Mouse (Mus musculus) natural killer cell, adult 2 months (primary cell): ENCODE data around the gene Mcoln3.

ENCODE experiments used
- DNase-seq, 2 experiments: peaks; one replicate each; pipeline ENCODE4 v3.0.0; 2022; ENCODE audit warnings: low spot score in 2 of 2

Gene Mcoln3

GRCm38 (mm10) chr3:146134834-146135233, 17.6 kb downstream of the Mcoln3 start:
- DNase-seq, result peak in 1 of 2 experiments; percentile 12

DNA sequence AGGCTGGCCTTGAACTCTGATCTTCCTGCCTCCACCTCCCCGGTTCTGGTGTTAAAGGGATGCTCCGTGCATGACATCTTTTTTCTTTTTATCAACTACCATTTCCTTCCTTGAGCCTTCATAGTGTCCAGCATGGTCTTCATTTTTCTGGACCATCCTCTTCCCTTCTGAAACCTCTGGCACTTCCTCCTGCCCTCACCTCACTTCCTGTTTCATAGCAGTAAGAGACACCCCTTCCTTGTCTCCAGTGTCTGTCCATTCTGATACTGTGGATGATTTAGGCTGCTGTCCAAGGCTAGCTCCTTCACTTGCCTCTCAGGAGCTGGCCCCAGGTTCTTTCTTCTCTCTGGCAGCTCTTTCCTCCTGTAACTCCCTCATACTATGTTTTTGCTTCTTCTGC, 18.2 kb downstream of the Mcoln3 start:
- no peak for DNase-seq

GRCm38 (mm10) chr3:146136422-146136821, 19.2 kb downstream of the Mcoln3 start:
- no peak for DNase-seq

- DNase-seq, result no peak
These were observed 23.0 kb downstream of the Mcoln3 start for GRCm38 (mm10) chr3:146140276-146140675.

DNA sequence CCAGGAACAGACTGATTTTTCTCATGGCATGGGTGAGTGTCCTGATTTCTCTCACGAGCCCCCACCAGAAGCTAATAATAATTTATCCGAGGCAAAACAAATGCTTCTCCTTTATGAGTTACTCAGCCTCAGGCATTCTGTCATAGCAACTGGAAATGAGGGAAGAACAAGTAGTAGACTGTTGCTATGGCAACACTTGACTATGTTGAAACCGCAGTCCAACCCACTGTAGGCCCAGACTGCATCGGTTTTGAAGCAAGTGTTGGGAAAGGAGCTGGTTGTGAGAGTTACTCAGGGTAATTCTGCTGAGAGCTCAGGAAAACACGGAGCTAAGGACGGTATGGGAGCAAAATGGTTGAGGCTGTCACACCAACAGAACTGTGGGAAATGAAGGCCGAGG, 25.3 kb downstream of the Mcoln3 start:
- DNase-seq, result no peak

DNA sequence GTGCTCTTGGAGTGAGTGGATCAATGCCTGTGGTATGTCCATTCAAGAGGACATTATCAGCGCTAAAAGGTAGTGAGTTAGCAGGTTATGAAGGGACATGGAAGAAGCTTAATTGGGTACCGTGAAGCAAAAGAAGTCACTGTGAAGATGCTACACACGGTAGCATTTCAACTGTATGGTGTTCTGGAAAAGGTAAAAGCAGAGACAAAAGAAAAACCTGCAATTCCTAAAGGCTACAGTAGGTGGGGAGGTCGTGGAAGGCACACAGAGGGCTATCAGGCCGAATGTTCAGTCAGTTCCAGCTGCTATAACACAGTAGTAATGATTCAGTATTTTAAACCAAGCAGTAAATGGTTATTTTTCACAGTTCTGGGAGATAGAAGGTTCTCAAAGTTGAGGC, 28.3 kb downstream of the Mcoln3 start:
- DNase-seq, result no peak

GRCm38 (mm10) chr3:146146131-146146530, 28.9 kb downstream of the Mcoln3 start:
- DNase-seq, result no peak

DNA sequence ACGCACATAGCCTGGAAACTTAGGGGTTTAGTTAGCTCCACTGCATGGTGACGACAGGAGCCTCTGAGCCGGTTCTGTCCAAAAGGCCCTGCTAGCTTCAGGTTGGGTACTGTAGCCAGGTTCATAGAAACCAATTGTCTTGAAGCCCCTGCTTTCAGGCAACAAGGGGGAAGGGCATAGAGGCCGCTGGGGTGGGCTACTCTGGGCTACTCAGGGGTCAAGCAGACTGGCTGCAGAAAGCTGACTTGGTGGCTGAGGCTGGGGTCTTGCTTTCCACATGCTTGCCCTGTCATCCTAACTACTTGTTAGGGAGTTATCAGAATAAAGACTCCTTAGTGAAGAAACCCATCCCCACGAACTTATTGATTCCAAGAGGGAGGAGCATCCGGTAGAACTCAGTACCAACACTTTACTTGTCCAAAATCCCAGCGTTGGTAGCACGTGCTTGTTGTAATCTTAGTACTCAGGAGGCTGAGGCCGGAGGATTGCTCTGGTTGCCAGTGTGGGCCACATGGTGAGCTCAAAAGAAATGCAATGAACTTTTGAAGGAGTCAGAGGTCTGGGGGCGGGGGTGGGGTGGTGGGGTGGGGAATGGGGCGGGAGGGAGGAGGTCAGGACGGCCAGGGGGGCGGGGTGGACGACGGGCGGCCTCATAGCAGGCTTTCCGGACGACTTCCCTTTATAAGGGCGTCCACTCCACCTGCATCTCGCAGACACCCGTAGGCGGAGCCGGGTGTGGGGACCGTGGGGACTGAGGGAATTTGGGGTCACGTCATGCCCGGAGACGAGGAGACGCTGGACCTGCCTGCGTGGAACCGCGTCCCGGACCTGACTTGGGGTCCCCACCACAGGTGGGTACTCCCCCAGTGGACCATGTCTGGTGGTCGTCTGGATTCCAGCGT, 32.2 kb downstream of the Mcoln3 start, which contains the start of gene Mcoln2:
Gene Mcoln2 (plus strand): TSS at position 678 of the 902 bp plus-strand sequence.
- peak in 1 of 2 experiments; percentile 21 for DNase-seq

GRCm38 (mm10) chr3:146150058-146150400, 32.8 kb downstream of the Mcoln3 start:
- peak; percentile 51 to 61 for DNase-seq

GRCm38 (mm10) chr3:146150560-146150959, 33.3 kb downstream of the Mcoln3 start:
- DNase-seq, result peak; percentile 38 to 42

DNA sequence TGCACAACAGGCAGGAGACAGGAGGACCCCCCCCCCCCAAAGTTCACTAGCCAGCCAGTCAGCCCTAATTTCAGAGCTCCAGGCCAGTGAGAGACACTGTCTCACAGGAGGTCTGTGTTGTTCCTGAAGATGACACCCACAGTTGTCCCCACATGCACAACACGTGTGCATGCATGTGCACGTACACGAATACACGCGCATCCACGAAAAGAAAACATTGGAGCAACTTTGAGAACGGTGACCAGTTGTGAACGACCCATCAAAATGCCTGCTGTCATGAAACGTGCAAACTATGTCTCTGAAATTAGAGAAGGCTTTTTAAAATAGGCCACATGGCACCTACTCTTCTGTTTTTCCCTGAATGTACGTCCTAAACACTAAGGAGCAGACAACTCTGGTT, 34.1 kb downstream of the Mcoln3 start:
- DNase-seq, result no peak

DNA sequence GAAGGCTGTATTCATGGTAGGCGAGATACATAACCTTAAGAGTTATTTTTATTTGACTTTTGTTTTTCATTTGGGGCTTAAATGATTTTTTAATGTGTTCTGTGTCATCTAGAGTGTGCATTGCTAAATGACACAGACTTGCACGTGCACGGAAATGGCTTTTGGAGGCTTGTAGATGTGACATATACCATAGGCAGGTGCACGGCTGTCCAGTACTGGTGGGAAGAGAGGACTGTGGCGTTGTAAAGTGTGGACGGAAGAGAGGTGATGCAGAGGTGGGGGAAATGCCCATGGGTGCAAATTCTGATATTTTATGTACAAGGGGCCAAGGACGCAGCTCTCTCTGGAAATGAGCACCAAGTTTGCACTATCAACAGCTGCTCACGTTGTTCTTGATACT, 34.5 kb downstream of the Mcoln3 start:
- no peak for DNase-seq

DNA sequence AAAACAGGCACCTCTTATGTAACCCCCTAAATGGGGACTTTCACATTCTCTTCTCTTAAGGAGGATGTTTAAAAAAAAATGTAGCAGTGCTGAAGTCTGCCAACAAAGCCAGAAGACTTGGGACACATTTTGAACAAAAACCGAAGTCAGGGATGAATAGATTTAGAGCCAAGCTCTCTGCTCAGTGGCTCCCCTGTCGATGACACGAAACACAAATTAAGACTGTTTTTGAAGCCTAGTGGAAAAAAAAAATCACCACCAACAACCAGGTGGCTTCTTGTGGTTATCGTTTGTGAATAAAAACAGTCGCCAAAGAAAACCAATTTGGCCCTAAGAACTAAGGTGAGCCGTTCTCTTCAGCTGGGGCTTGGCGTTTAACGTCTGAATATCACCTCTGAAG, 35.1 kb downstream of the Mcoln3 start:
- peak in 1 of 2 experiments; percentile 38 for DNase-seq

DNA sequence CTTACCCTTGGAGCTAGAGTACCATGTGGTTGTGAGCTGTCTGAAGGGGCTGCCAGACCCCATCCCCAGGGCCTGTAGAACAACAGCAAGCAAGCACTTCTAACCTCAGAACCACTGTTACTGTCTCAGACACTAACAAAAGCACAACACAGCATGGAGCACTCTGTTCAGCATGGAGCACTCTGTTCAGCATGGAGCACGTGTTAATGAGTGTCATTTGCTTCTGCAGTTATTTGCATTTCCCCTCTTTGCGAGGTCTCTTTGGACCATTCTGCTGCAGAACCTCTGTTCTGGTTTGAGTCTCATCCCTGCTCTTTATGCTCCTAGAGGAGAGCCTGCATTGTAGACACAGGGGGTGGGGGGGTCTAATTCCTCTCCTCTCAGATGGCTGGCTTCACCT, 35.7 kb downstream of the Mcoln3 start:
- no peak for DNase-seq

- DNase-seq, result peak in 1 of 2 experiments; percentile 21
These were observed 36.8 kb downstream of the Mcoln3 start for GRCm38 (mm10) chr3:146153862-146154611.

DNA sequence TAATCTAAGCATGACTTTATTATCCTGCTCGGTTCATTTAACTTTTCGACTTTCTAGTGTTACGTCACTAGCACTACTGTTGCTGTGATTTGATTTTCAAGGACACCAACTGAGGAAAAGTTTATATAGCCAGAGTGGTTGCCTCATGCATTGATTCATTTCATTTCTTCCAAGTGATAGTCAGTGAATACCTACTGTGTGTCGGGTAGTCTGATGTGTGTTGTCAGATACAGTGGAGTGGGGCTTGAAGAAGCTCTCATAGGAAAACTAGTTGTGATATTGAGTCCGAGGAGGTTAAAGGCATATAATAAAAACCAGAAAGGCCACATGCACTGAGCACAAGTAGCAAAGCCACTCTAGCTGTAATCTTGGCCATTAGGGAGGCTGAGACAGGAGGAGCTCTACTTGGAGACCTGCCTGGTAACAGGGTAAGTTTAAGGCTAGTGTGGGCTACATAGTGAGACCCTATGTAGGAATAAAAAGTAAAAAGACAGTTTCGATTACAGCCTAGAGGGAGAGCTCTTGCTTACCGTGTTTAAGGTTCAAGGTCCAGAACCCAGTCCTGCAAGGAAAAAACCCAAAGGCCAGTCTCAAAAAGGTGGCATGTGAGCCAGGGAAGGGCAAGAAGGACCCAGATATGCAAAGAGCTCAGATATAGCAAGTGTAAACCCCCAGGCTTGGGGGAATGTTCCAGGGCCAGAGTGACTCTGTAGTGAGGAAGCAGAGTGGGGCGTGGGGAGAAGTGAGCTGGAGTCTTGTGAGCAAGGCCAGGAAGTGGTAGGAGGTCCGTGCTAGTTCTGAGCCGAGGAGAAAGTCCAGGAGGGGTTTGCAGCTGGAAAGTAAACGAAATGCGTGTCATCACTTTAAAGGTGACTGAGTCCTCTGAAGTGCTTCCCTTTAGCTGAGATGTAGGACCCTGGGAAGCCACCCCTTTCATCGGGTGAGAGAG, 38.7 kb downstream of the Mcoln3 start:
- DNase-seq, result peak in 1 of 2 experiments; percentile 14

DNA sequence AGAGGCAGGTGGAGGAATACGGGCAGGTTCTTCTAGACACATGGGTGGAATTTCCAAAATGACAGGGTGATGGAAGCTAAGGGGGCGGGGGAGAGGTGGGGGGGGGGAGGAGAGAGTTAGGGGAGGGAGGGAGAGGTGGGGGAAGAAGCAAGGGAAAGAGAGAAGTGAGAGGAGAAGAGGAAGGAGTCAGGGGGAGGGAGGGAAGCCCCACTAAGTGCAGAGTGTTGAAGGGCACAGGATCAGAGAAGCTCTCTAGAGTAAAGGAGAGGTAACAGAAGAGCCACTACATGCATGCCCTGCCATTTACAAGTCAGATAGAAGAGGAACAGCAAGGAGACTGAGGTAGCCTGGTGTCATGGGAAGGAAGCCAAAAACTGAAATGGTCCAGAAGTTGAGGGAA, 39.6 kb downstream of the Mcoln3 start:
- no peak for DNase-seq

GRCm38 (mm10) chr3:146158039-146158438, 40.8 kb downstream of the Mcoln3 start:
- no peak for DNase-seq

GRCm38 (mm10) chr3:146159360-146159759, 42.1 kb downstream of the Mcoln3 start:
- peak; percentile 65 to 67 for DNase-seq

- DNase-seq, result no peak
These were observed 44.9 kb downstream of the Mcoln3 start for GRCm38 (mm10) chr3:146162197-146162596.

DNA sequence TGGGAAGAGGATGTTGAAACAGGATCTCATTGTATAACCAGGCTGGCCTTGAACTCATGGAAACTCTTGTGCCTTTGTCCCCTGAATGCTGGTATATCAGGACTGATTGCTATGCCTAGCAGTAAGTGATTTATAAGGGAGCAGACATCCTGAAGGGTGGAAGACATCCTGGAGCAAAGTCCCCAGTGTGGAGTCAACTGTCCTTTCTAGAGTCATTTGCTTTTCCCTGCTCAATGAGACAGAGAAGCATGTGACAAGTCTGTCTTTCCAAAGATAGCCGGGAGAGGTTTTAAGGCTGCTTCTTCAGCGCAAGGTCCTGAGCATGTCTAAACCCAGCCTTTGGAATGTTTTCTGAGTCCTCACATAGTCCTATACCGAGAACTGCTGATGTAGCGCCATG, 52.1 kb downstream of the Mcoln3 start:
- DNase-seq, result no peak

- DNase-seq, result peak; percentile 14 to 29
These were observed 55.8 kb downstream of the Mcoln3 start for GRCm38 (mm10) chr3:146173030-146173429.
